Mouse (Mus musculus) MEL (cell line): ENCODE data around the gene Stim1. TPM values are rescaled to one million over a fixed set of nuclear protein-coding genes. Genes with fewer than 3 reads are reported as not detected.

Experiments
- DNase-seq: peaks from one replicate; pipeline ENCODE4 v3.0.0; 2011; ENCODE audit warnings: low read depth, low spot score
- H3K27ac ChIP-seq: 2 replicates; pipeline ENCODE4 v1.5.1; 2012; ENCODE audit warnings: low read depth, mild to moderate bottlenecking, control low read depth, low read length, moderate library complexity; ENCODE audit not compliant: control insufficient read depth
- H3K27me3 ChIP-seq, 2 experiments: fragments of 150-350 bp in 1 of 2; sonication (generic) in 1 of 2; 2 replicates each; pipeline ENCODE4 v1.6.1; 2012; ENCODE audit warnings: low read length in 2 of 2, mild to moderate bottlenecking in 2 of 2, improper control_type of control experiment in 1 of 2, moderate library complexity in 1 of 2; ENCODE audit not compliant: insufficient read depth in 2 of 2, control insufficient read depth in 1 of 2
- H3K36me3 ChIP-seq, 2 experiments: 2 replicates each; pipeline ENCODE4 v1.6.1; 2012 to 2014; ENCODE audit warnings: low read length in 2 of 2, improper control_type of control experiment in 1 of 2, inconsistent platforms in 1 of 2, mild to moderate bottlenecking in 1 of 2; ENCODE audit not compliant: insufficient read depth in 2 of 2, control insufficient read depth in 1 of 2
- H3K4me1 ChIP-seq, 2 experiments: fragments of 150-350 bp in 1 of 2; sonication (generic) in 1 of 2; 2 replicates each; pipeline ENCODE4 v1.6.1; 2012; ENCODE audit warnings: low read length in 2 of 2, improper control_type of control experiment in 1 of 2, mild to moderate bottlenecking in 1 of 2; ENCODE audit not compliant: insufficient read depth in 2 of 2, control insufficient read depth in 1 of 2
- H3K4me3 ChIP-seq, 2 experiments: fragments of 150-350 bp in 1 of 2; sonication (generic) in 1 of 2; 2 replicates each; pipeline ENCODE4 v1.5.1; 2012; ENCODE audit warnings: low read depth in 2 of 2, low read length in 2 of 2, mild to moderate bottlenecking in 2 of 2, moderate library complexity in 2 of 2, control low read depth in 1 of 2, improper control_type of control experiment in 1 of 2; ENCODE audit not compliant: control insufficient read depth in 1 of 2, insufficient read depth in 1 of 2
- H3K79me2 ChIP-seq: 2 replicates; pipeline ENCODE4 v1.6.1; 2012; ENCODE audit warnings: mild to moderate bottlenecking, low read length, moderate library complexity; ENCODE audit not compliant: control insufficient read depth, poor library complexity, insufficient read depth
- H3K9ac ChIP-seq: 2 replicates; pipeline ENCODE4 v1.6.1; 2012; ENCODE audit warnings: low read depth, mild to moderate bottlenecking, control low read depth, low read length, moderate library complexity; ENCODE audit not compliant: control insufficient read depth, poor library complexity, severe bottlenecking
- H3K9me3 ChIP-seq: fragments of 150-350 bp; sonication (generic); replicated peaks from 2 replicates; pipeline ENCODE4 v1.6.1; 2012; ENCODE audit warnings: mild to moderate bottlenecking, low read length, improper control_type of control experiment, moderate library complexity; ENCODE audit not compliant: insufficient read depth
- BHLHE40 ChIP-seq: IDR thresholded peaks from 2 replicates; pipeline ENCODE4 v1.6.1; 2012; ENCODE audit warnings: low read depth, mild to moderate bottlenecking, inconsistent platforms, low read length, improper control_type of control experiment, borderline replicate concordance
- CHD1 ChIP-seq: IDR thresholded peaks from 2 replicates; pipeline ENCODE4 v1.6.1; 2012; ENCODE audit warnings: low read depth, mild to moderate bottlenecking, inconsistent platforms, low read length, improper control_type of control experiment
- CHD2 ChIP-seq: IDR thresholded peaks from 2 replicates; pipeline ENCODE4 v1.6.1; 2011; ENCODE audit warnings: low read length, improper control_type of control experiment
- E2F4 ChIP-seq: IDR thresholded peaks from 2 replicates; pipeline ENCODE4 v1.6.1; 2011; ENCODE audit warnings: low read depth, low read length, improper control_type of control experiment, borderline replicate concordance
- EP300 ChIP-seq, 2 experiments: IDR thresholded peaks; 2 replicates each; pipeline ENCODE4 v1.6.1; 2011; ENCODE audit warnings: improper control_type of control experiment in 2 of 2, low read length in 2 of 2, low read depth in 1 of 2, mild to moderate bottlenecking in 1 of 2
- ETS1 ChIP-seq: IDR thresholded peaks from 2 replicates; pipeline ENCODE4 v1.6.1; 2012; ENCODE audit warnings: low read depth, mild to moderate bottlenecking, inconsistent platforms, low read length, improper control_type of control experiment, moderate library complexity
- HCFC1 ChIP-seq: IDR thresholded peaks from 2 replicates; pipeline ENCODE4 v1.6.1; 2012; ENCODE audit warnings: low read depth, mild to moderate bottlenecking, inconsistent platforms, low read length, improper control_type of control experiment, moderate library complexity
- KAT2A ChIP-seq: conservative IDR thresholded peaks from 2 replicates; pipeline ENCODE4 v1.6.1; 2012; ENCODE audit warnings: low read depth, low read length, improper control_type of control experiment, inconsistent platforms
- MXI1 ChIP-seq: IDR thresholded peaks from 2 replicates; pipeline ENCODE4 v1.6.1; 2011; ENCODE audit warnings: mild to moderate bottlenecking, low read depth, low read length, improper control_type of control experiment
- NELFE ChIP-seq: IDR thresholded peaks from 2 replicates; pipeline ENCODE4 v1.6.1; 2011; ENCODE audit warnings: low read depth, low read length, improper control_type of control experiment
- POLR2AphosphoS5 ChIP-seq: IDR thresholded peaks from 2 replicates; pipeline ENCODE4 v1.6.1; 2012; ENCODE audit warnings: low read depth, borderline replicate concordance, mild to moderate bottlenecking, inconsistent platforms, low read length, moderate library complexity, mixed read lengths
- RCOR1 ChIP-seq: IDR thresholded peaks from 2 replicates; pipeline ENCODE4 v1.6.1; 2012; ENCODE audit warnings: low read depth, mild to moderate bottlenecking, inconsistent platforms, low read length, improper control_type of control experiment
- USF2 ChIP-seq, 2 experiments: IDR thresholded peaks; 2 replicates each; pipeline ENCODE4 v1.6.1; 2011 to 2012; ENCODE audit warnings: improper control_type of control experiment in 2 of 2, low read length in 2 of 2, borderline replicate concordance in 1 of 2, inconsistent platforms in 1 of 2, low read depth in 1 of 2, mild to moderate bottlenecking in 1 of 2; ENCODE audit not compliant: insufficient read depth in 1 of 2
- ZKSCAN1 ChIP-seq: IDR thresholded peaks from 2 replicates; pipeline ENCODE4 v1.6.1; 2012; ENCODE audit warnings: low read depth, mild to moderate bottlenecking, inconsistent platforms, low read length, improper control_type of control experiment, moderate library complexity
- ZMIZ1 ChIP-seq: IDR thresholded peaks from 2 replicates; pipeline ENCODE4 v1.6.1; 2012; ENCODE audit warnings: low read depth, mild to moderate bottlenecking, inconsistent platforms, low read length, improper control_type of control experiment, moderate library complexity
- polyA plus RNA-seq, 2 experiments: library from polyadenylated mRNA; stranded (reverse) in 1 of 2; unstranded in 1 of 2; fragments of >175 nt in 1 of 2; fragments of >200 nt in 1 of 2; gene quantifications; 2 replicates each; pipeline versions ENCODE4 v1.2.1 to v1.2.4; 2012; ENCODE audit warnings: low replicate concordance in 2 of 2, low read depth in 1 of 2; ENCODE audit not compliant: insufficient read length in 2 of 2, insufficient read depth in 1 of 2, missing spikeins in 1 of 2
- total RNA-seq: library from RNA; depleted of rRNA; stranded (reverse); fragments of 300-350 nt; gene quantifications from 2 replicates; pipeline ENCODE4 v1.2.3, GENCODE M21; 2012

The Stim1 gene
- total and polyA plus RNA-seq, 3 experiments = 26.1 to 65.0 TPM; not detected in 1

DNA sequence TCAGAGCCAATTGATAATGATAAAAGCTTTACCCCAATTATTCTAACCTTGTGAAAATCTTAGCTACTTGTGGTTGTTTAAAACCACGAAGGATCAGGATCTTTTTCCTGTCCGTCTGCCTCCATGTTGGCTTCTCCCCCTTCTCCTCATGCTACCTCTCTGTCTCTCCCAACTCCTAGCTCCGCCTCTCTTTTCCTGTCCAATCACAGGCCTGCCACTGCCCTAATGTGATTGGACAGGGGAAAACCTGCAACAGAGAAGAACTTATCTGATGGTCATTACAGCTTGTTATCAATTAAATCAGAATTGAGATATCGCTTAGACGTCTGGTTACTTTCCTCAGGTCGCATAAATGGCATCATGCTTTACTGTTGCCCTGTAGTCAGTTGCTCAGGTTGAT lies 21.9 kb downstream of the Stim1 start:
- no peaks in the 10 kb centered on the region for H3K9me3 ChIP-seq
- no peaks in the 10 kb centered on the region for H3K4me1 ChIP-seq
- peaks cover 0 to 3% of the 10 kb centered on the region in 2 experiments; a peak in 3 of 4 replicates for H3K36me3 ChIP-seq
- DNase-seq = no peak
- no peak overlapping the region for H3K27ac ChIP-seq
- H3K79me2 ChIP-seq = peaks cover 16% of the 10 kb centered on the region; the same call in 1 of the 2 replicates
- no peak overlapping the region for H3K9ac ChIP-seq
- H3K4me3 ChIP-seq = no peak overlapping the region
- no peak for TF ChIP-seq ZKSCAN1
- TF ChIP-seq CHD1 = no peak
- TF ChIP-seq POLR2AphosphoS5 = no peak
- TF ChIP-seq NELFE = no peak
- TF ChIP-seq KAT2A = no peak
- TF ChIP-seq EP300 (IDR thresholded peaks at IDR 0.05; ENCODE audit: low read depth in 1 of 2, low read length in 2 of 2) = no peak
- H3K27me3 ChIP-seq = no peaks in the 10 kb centered on the region

- DNase-seq = no peak
- Histone ChIP-seq H3K79me2 (peaks cover 17% of the 10 kb centered on the region; the same call in 1 of the 2 replicates), H3K4me3 (no peak overlapping the region), H3K36me3 (peaks cover 0 to 3% of the 10 kb centered on the region in 2 experiments; a peak in 3 of 4 replicates), H3K9ac (no peak overlapping the region), H3K27me3 (no peaks in the 10 kb centered on the region), H3K4me1 (no peaks in the 10 kb centered on the region; a peak in 1 of 4 replicates)
- TF ChIP-seq E2F4 = no peak
- TF ChIP-seq CHD2 = no peak
- TF ChIP-seq RCOR1 = no peak
- TF ChIP-seq ETS1 = no peak
- no peak for TF ChIP-seq HCFC1
- TF ChIP-seq USF2 (IDR thresholded peaks at IDR 0.05; ENCODE audit: borderline replicate concordance in 1 of 2, insufficient read depth in 1 of 2, low read depth in 1 of 2, low read length in 2 of 2) = no peak
- TF ChIP-seq BHLHE40 = no peak
- no peak for TF ChIP-seq MXI1
- no peak for TF ChIP-seq ZMIZ1
- TF ChIP-seq, all 39 proteins: peak for 0
- Histone ChIP-seq H3K9me3 (no peaks in the 10 kb centered on the region), H3K27ac (no peak overlapping the region)
These were observed 24.6 kb downstream of the Stim1 start for GRCm38 (mm10) chr7:102292228-102292627.
